Mouse (Mus musculus) C2C12 (cell line): ENCODE data around the gene Map6.

Source experiments
- CEBPB ChIP-seq: IDR thresholded peaks from one replicate; pipeline ENCODE4 v1.6.1; 2011; ENCODE audit warnings: low read depth, mild to moderate bottlenecking, control low read depth, moderate library complexity
- CTCF ChIP-seq: IDR thresholded peaks from one replicate; pipeline ENCODE4 v1.5.1; 2011; ENCODE audit not compliant: control insufficient read depth, insufficient read depth, insufficient read length
- MAX ChIP-seq: IDR thresholded peaks from one replicate; pipeline ENCODE4 v1.6.1; 2011; ENCODE audit warnings: mild to moderate bottlenecking, control low read depth
- MYOG ChIP-seq: IDR thresholded peaks from one replicate; pipeline ENCODE4 v1.6.1; 2011; ENCODE audit not compliant: control insufficient read depth, insufficient read length; ENCODE audit errors: extremely low read depth
- USF1 ChIP-seq: IDR thresholded peaks from one replicate; pipeline ENCODE4 v1.6.1; 2011; ENCODE audit warnings: low read depth, mild to moderate bottlenecking, control low read depth, moderate library complexity

- TF ChIP-seq MAX = no peak
- no peak for TF ChIP-seq CTCF
- TF ChIP-seq CEBPB = no peak
- no peak for TF ChIP-seq USF1
- TF ChIP-seq MYOG = no peak
These were observed 47.3 kb downstream of the Map6 start for GRCm38 (mm10) chr7:99314565-99314964.
